Mouse (Mus musculus): ENCODE results near the gene Dkkl1. TPM values are rescaled to one million over a fixed set of nuclear protein-coding genes. Genes with fewer than 3 reads are reported as not detected.

The Dkkl1 gene
- polyA plus RNA-seq, 1 experiment: 2.8 TPM

DNA sequence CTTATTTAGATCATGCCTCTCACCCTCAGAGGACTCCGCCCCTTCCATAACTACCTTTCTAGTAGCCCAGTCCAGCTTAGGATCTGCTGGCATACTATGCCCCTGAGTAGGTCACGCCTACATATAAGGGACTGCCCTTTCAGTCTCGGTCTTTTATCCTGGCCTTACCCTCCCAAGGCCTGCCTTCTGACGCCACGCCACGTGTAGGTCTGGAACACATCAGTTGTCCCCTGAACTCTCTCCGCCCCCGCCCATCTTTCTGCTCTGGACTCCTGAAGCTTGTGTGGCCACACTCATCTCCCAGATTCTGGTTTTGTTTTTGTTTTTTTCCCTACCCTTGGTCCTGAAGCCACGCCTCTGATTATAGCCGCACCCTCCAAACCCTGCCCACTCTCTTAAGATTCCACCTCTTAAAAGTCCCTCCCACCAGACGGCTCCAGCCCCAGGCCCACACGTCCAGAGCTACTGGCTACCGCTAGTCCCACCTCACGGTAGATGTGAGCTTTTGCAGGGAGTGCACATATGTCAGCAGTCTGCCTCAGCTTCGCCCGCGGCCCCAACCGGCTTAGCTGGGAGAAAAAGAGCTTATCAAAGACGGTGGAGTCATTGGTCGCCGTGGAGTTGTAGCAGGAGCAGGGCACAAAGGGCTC, 23.1 kb upstream of the Dkkl1 start:
- 82% methylated on average over 21 of the region's 21 CpGs for WGBS
- TF ChIP-seq POLR2A (IDR thresholded peaks at IDR 0.05; ENCODE audit: low read depth, low read length) (no peak), CTCF (IDR thresholded peaks at IDR 0.05; ENCODE audit: extremely low read depth, insufficient read depth, insufficient read length, insufficient replicate concordance) (no peak)
- Histone ChIP-seq H3K4me3 (ENCODE audit: extremely low read depth, insufficient read depth, insufficient read length) (peak overlapping the region; percentile 4; the same call in 1 of the 2 replicates), H3K27me3 (ENCODE audit: control insufficient read depth, insufficient read depth, low read length) (no peaks in the 10 kb centered on the region), H3K36me3 (ENCODE audit: control insufficient read depth, insufficient read depth, low read length) (peaks cover 31% of the 10 kb centered on the region), H3K27ac (ENCODE audit: insufficient read depth, low read length) (peak overlapping the region; percentile 29; the same call in 1 of the 2 replicates), H3K4me1 (ENCODE audit: control insufficient read depth, insufficient read depth, insufficient read length) (peaks cover 42% of the 10 kb centered on the region)
- no peak for DNase-seq (ENCODE audit: low read depth in 1 of 2, low spot score in 2 of 2)

DNA sequence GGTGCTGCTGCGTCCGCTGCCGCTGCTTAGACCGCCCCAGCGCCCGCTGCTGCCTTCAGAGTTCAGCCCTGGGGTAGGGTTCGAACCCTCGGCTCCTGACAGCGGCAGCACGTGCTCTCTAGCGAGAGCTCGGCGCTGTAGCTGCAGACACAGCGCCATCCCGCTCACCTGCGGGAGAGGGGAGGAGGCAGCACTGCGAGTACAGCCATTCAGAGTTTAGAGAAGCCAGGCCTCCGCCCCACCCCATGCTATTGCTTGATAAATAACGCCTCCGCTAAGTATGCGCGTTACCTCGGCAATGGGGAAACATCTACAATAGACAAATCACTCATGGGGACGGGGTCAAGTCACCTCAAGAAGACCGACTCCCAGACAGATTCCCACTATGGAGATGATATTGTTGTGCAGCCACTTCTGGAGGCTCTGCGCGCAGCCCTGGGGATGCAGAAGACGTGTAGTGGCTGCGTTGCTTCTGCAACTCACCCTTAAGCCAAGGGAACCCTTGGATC, 22.4 kb upstream of the Dkkl1 start:
- H3K36me3 ChIP-seq (ENCODE audit: control insufficient read depth, insufficient read depth, low read length): peaks cover 31% of the 10 kb centered on the region
- 83% methylated on average over 29 of the region's 29 CpGs for WGBS

DNA sequence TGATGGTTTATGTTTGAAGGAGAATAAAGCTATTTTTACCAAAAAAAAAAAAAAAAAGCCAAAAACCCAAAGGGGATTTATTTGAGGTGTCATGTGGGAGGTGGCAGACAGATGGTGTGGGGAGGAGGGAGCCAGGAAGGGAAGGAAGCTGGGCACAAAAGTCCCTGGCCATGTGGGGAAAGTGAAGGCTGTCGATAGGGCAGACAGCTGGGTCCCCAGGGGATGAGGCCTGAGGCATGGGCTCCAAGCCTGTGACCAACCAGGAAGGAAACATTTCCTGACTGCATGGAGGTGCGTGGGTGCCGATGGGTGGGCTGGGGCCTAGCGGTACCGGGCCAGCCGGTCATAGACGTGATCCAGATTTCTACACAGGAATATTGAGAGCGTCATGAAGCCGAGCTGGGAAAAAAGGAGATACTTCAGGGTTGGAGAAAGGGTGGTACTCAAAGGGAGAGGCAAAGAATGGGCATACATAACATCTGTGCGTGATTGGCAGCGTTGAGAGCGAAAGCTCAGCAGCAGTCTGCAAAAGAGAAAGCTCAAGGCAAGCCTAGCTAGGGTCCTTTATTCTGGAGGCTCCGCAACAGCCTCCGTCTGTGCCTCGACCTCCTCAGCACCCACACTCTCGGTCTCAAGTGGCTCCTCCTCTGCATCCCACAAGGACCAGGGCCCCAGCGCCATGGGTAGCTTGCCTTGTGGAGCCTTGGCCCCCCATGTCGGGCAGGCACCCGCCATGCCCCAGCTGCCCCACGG, 21.8 kb upstream of the Dkkl1 start:
- Histone ChIP-seq H3K27me3 (ENCODE audit: control insufficient read depth, insufficient read depth, low read length) (no peaks in the 10 kb centered on the region), H3K36me3 (ENCODE audit: control insufficient read depth, insufficient read depth, low read length) (peaks cover 31% of the 10 kb centered on the region), H3K4me3 (ENCODE audit: extremely low read depth, insufficient read depth, insufficient read length) (peak overlapping the region; percentile 20; the same call in 1 of the 2 replicates), H3K27ac (ENCODE audit: insufficient read depth, low read length) (peak overlapping the region; percentile 67), H3K4me1 (ENCODE audit: control insufficient read depth, insufficient read depth, insufficient read length) (peaks cover 41% of the 10 kb centered on the region)
- 38% methylated on average over 20 of the region's 20 CpGs for WGBS
- DNase-seq (ENCODE audit: low read depth in 1 of 2, low spot score in 2 of 2): peak in 1 of 2 experiments; percentile 58
- TF ChIP-seq POLR2A (IDR thresholded peaks at IDR 0.05; ENCODE audit: low read depth, low read length) (no peak), CTCF (IDR thresholded peaks at IDR 0.05; ENCODE audit: extremely low read depth, insufficient read depth, insufficient read length, insufficient replicate concordance) (no peak)

More for the DNA sequence above, 22.4 kb upstream of the Dkkl1 start:
- Histone ChIP-seq H3K27ac (ENCODE audit: insufficient read depth, low read length) (peak overlapping the region; percentile 67), H3K4me3 (ENCODE audit: extremely low read depth, insufficient read depth, insufficient read length) (peak overlapping the region; percentile 20; the same call in 1 of the 2 replicates), H3K4me1 (ENCODE audit: control insufficient read depth, insufficient read depth, insufficient read length) (peaks cover 40% of the 10 kb centered on the region), H3K27me3 (ENCODE audit: control insufficient read depth, insufficient read depth, low read length) (no peaks in the 10 kb centered on the region)
- no peak for DNase-seq (ENCODE audit: low read depth in 1 of 2, low spot score in 2 of 2)
- TF ChIP-seq CTCF (IDR thresholded peaks at IDR 0.05; ENCODE audit: extremely low read depth, insufficient read depth, insufficient read length, insufficient replicate concordance) (no peak), POLR2A (IDR thresholded peaks at IDR 0.05; ENCODE audit: low read depth, low read length) (no peak)

DNA sequence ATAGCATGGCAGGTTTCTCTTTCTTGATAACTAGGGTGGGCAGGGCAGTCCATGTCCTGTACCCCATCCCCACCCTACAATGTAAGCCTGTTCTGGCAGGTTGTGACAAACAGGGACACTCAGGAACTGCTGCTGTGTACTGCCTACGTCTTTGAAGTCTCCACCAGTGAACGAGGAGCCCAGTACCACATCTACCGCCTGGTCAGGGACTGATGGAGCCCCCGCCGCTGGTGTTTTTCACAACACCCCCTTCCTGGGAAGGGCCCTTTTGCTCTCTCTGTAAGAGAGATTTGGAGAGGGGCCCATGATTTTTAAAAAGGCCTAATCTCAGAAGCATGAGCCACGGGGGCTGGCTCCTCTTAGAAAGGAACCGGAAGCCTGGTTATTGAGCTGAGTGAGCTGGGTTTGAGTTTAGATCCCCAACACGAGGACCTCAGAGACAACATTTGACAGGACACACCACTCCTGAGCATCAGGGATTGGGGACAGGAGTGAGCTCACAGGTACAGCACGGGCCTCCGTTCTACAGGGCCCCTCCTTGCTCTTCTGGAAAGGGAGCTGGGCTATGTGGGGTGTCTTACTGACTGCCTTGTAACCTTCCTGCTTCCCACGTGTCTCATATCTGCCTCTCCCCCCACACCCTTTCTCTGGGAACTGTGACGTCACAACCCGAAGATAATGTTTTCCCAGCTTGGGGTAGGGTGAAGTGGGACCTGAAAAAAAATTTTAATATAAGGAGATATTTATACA, 20.9 kb upstream of the Dkkl1 start:
- Histone ChIP-seq H3K4me3 (ENCODE audit: extremely low read depth, insufficient read depth, insufficient read length) (no peak overlapping the region), H3K27me3 (ENCODE audit: control insufficient read depth, insufficient read depth, low read length) (no peaks in the 10 kb centered on the region), H3K27ac (ENCODE audit: insufficient read depth, low read length) (peak overlapping the region; percentile 40), H3K4me1 (ENCODE audit: control insufficient read depth, insufficient read depth, insufficient read length) (peaks cover 41% of the 10 kb centered on the region), H3K36me3 (ENCODE audit: control insufficient read depth, insufficient read depth, low read length) (peaks cover 31% of the 10 kb centered on the region)
- 63% methylated on average over 13 of the region's 13 CpGs for WGBS
- TF ChIP-seq POLR2A (IDR thresholded peaks at IDR 0.05; ENCODE audit: low read depth, low read length): no peak
- no peak for TF ChIP-seq CTCF (IDR thresholded peaks at IDR 0.05; ENCODE audit: extremely low read depth, insufficient read depth, insufficient read length, insufficient replicate concordance)
- no peak for DNase-seq (ENCODE audit: low read depth in 1 of 2, low spot score in 2 of 2)

DNA sequence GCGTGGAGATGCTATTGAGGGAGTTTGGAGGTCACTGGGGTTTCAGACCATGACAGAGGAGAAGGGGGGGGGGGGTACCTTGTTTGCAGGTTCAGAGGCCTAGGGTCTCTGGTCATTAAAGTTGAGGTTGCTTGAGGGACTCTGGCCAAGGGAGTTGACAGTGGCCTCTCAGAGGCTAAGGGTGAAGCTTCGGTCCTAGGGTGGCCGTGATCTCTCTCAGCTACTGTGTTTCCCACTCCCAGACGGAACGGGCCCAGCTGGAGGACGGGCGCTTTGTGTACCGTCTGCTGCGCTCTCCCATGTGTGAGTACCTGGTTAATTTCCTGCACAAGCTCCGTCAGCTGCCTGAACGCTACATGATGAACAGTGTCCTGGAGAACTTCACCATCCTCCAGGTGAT, 20.0 kb upstream of the Dkkl1 start:
- Histone ChIP-seq H3K36me3 (ENCODE audit: control insufficient read depth, insufficient read depth, low read length) (peaks cover 29% of the 10 kb centered on the region), H3K27ac (ENCODE audit: insufficient read depth, low read length) (no peak overlapping the region), H3K4me3 (ENCODE audit: extremely low read depth, insufficient read depth, insufficient read length) (no peak overlapping the region), H3K4me1 (ENCODE audit: control insufficient read depth, insufficient read depth, insufficient read length) (peaks cover 37% of the 10 kb centered on the region), H3K27me3 (ENCODE audit: control insufficient read depth, insufficient read depth, low read length) (no peaks in the 10 kb centered on the region)
- no peak for TF ChIP-seq POLR2A (IDR thresholded peaks at IDR 0.05; ENCODE audit: low read depth, low read length)
- no peak for DNase-seq (ENCODE audit: low read depth in 1 of 2, low spot score in 2 of 2)
- 87% methylated on average over 11 of the region's 11 CpGs for WGBS

DNA sequence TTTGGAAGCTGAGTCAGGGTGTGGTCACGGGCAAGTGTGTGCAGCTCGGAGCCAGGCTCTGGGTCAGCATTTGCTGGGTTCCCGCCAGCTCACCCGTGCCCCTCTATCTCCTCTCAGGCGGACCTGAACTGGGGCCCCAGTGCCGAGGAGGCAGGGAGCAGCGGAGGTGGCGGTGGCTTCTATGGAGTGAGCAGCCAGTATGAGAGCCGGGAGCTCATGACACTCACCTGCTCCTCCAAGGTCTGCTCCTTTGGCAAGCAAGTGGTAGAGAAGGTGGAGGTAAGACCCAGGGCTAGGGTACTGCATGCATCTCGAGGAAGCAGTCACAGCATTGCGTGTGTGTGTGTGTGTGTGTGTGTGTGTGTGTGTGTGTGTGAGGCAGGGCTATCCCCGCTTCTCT, 19.2 kb upstream of the Dkkl1 start:
- TF ChIP-seq POLR2A (IDR thresholded peaks at IDR 0.05; ENCODE audit: low read depth, low read length) (no peak), CTCF (IDR thresholded peaks at IDR 0.05; ENCODE audit: extremely low read depth, insufficient read depth, insufficient read length, insufficient replicate concordance) (no peak)
- H3K27ac ChIP-seq (ENCODE audit: insufficient read depth, low read length): no peak overlapping the region
- H3K4me1 ChIP-seq (ENCODE audit: control insufficient read depth, insufficient read depth, insufficient read length): peaks cover 34% of the 10 kb centered on the region
- no peak overlapping the region for H3K4me3 ChIP-seq (ENCODE audit: extremely low read depth, insufficient read depth, insufficient read length)
- peaks cover 25% of the 10 kb centered on the region for H3K36me3 ChIP-seq (ENCODE audit: control insufficient read depth, insufficient read depth, low read length)
- H3K27me3 ChIP-seq (ENCODE audit: control insufficient read depth, insufficient read depth, low read length): no peaks in the 10 kb centered on the region
- 85% methylated on average over 12 of the region's 12 CpGs for WGBS
- DNase-seq (ENCODE audit: low read depth in 1 of 2, low spot score in 2 of 2): no peak
